Mouse (Mus musculus) yolk sac, embryonic 10.5 days (tissue): ENCODE results near the gene Scaper.

ENCODE experiments used
- DNase-seq: peaks from one replicate; pipeline ENCODE4 v3.0.0-alpha.2; 2017; ENCODE audit warnings: low spot score

The Scaper gene

DNA sequence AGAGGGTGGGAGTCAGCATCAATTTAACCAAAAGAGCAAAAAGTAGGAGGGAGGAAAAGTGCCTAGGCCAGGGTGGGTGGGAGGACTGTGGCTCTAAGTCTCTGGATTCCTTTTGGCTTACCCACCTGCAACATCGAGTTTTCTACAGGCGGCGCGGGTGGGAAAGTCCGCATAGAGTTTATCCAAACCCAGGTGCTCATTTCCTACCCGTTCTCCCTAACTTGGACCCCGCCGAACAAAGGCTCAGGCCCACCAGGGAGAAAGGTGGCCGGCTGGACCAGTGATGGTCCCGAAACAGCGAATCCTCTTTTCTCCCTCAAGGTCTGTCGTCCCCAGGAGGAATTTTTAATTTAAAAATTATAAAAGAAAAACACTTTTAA lies 397.5 kb downstream of the Scaper start:
- no peak for DNase-seq

GRCm38 (mm10) chr9:55539661-55540390 lies 398.1 kb downstream of the Scaper start:
- no peak for DNase-seq

DNA sequence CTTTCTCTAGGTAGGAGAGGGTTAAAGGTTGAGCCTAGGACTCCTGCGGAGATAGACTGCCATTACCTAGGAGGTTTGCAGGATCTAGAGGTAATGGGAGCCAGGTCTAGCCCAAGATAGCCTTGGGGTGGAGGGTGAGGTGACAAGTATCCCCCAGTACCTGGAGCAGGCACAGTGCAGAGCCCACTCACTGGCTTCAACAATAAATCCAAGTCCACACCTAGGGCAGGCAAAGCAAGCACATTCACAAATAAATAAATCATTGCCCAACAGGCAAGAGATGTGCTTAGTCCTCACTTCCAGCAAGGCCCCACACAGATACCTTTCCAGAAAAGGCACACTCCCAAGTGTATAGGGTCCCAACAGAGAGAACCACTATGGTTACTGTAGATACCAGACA lies 398.9 kb downstream of the Scaper start:
- DNase-seq, result no peak

DNA sequence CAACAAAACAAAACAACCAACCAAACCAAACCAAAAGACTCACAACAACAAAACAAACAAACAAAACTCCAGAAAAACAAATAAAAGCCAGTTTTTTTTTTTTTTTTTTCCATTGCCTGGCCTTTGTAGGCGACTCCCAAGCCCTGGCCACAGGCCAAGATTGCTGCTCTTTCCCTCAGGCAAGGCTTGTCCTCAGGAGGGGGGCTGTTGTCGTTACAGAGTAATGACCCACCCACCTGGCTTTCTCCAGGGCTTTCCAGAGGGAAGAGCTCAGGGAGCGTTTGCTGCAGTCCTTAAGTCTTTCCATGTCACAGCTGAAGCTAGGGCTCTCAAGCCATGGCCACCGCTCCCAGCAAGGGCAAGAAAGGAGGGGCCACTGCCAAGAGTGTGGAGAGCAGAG lies 399.5 kb downstream of the Scaper start, which contains the start of gene Isl2:
TSS of gene Isl2 (plus strand) at position 296 of the 400 bp plus-strand sequence.
- DNase-seq, result no peak

GRCm38 (mm10) chr9:55535907-55536306 lies 402.0 kb downstream of the Scaper start:
- no peak for DNase-seq

- no peak for DNase-seq
These were observed 412.2 kb downstream of the Scaper start for GRCm38 (mm10) chr9:55525716-55526115.

GRCm38 (mm10) chr9:55512027-55512543 lies 425.8 kb downstream of the Scaper start, which contains the start of gene Etfa:
Gene Etfa (minus strand): TSS chr9:55512243.
- DNase-seq, result peak; percentile 96

DNA sequence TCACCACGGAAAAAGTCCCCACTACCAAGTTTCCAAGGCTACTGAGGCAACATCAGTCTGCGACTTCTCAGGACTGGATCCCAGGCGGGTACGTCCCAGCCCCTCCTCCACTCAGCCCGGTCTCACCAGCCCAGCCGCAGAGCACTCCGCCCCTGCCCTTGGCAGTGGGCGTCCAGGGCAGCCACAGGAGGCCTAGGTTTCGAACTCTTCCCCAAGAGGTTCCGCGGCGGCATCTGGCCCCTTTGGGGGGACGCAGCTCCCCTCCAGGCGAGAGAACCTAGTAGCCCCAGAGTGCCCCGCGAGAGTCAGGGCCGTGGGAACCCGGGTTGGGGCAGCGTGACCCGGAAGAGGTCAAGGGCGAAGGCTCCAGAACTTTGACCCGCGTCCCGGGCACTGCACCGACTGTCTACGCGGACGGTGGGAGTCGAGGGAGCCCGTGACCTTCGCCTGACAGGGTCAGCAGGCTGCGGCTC lies 426.4 kb downstream of the Scaper start:
- peak; percentile 89 for DNase-seq

DNA sequence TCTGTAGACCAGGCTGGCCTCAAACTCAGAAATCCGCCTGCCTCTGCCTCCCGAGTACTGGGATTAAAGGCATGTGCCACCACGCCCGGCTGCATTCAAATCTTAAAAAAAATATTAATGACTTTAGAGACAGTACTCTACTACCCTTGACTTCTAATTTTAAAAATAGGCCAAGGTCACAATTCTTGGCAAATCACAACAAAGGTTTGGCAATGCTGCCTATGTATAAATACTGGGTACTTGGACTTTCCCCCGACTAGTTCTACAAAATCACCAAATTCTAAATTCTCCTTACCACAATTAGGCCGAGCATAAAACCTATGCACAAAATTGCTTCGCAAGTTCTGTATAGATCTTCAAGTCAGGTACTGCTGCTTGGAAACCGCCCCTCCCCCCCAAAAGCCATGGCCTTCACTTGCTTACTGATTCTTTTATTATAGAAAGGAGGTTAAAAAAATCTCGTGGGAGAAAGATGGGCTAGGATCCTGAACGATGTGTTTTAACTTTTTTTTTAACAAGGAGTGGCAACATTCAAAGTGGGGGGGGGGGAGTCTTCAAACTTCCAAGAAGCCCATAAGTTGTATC lies 427.2 kb downstream of the Scaper start:
- DNase-seq, result no peak

GRCm38 (mm10) chr9:55509731-55510130 lies 428.2 kb downstream of the Scaper start:
- DNase-seq, result no peak

GRCm38 (mm10) chr9:55508701-55509100 lies 429.2 kb downstream of the Scaper start:
- no peak for DNase-seq

DNA sequence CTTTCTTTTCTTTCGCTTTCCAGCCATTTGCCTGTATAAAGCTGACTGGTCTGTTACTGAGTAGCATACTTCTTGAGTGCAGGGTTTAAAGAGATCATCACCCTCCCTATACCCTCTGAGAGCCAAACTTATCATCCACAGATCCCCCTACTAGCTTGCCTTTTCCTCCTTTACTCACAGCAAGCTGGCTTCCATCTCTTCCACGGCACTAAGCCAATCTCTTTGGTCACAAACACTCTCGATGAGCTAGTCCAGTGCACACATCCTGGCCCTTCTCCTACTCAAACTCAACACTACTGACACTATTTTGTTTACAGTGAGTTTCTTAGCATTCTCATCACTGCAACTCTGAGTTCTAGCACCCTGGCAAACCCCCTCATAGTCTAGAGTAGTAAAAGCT lies 430.0 kb downstream of the Scaper start:
- DNase-seq, result no peak
